Mouse (Mus musculus) testis, adult 2 months (tissue): ENCODE data around the gene Timp3.

Experiments
- CTCF ChIP-seq: fragments of 200-500 bp; IDR thresholded peaks from 2 replicates; pipeline ENCODE4 v1.5.1; 2012; ENCODE audit warnings: low read depth, mild to moderate bottlenecking, inconsistent platforms, low read length, moderate library complexity; ENCODE audit not compliant: control insufficient read depth, insufficient read depth, insufficient replicate concordance
- POLR2A ChIP-seq: fragments of 200-500 bp; IDR thresholded peaks from 2 replicates; pipeline ENCODE4 v1.6.1; 2012; ENCODE audit warnings: low read depth, mild to moderate bottlenecking, inconsistent platforms, low read length, moderate library complexity; ENCODE audit not compliant: control insufficient read depth

DNA sequence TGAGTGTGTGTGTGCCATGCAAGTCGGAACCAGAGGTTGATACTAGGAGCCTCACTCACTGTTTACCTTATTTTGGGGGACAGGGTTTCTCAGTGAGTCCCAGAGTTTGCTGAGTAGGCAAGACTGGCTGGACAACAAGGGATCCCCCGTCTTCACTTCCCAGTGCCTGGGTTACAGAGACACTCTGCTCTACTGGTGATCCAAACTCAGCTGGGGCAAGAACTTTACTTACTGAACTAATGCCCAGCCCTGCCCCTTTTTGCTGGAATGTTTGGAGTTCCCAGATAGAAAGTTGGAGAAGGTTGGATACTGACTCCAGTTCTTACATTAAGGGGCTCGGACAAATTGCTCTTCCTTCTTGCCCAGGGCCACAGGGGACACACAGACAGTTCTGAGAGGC, 89.2 kb downstream of the Timp3 start:
- TF ChIP-seq CTCF (no peak), POLR2A (no peak)
